Mouse (Mus musculus): Measurements from ENCODE around the gene Fcrl5.

Gene Fcrl5

DNA sequence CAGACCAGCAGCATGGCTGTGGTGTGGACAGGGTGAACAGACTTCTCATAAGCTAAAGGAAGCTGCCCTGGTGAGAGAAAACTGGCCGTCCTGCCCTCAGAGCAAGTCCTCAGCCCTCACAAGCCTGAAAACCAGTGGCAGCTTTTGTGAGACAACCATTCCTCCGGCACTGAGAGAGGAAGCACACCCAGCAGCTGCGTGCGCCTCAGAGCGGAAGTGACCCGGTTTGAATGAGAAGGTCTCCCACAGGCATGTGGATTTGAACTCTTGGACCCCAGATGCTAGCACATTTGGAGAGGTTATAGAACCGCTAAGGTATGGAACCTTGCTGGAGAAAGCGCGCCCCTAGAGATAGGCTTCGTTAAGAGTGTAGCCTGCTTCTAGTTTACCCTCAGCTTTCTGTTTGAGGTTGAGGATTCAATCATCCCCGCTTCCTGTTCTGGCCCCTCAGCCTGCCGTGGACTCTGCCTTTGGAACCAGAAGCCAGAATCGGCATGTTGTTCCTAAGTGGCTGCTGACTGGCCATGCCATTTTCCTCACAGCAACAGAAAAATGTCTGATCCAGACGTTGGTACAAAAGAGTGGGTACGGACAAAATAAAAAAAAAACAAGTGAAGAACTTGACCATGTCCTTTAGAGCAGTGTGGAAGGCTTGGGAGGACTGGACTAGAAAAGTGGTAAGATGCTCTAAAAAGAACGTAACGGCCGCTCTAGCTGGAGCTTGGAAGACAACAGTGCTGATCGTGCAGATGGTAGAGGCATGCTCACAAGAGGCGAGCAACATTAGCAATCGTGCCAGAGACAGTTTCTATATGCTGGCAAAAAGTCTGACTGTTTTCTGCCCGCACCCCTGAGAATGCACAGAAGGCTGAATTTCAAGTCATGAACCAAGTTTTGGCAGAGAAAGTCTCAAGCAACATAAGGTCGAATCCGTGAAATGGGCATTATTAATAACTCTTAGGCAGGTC, 64.8 kb downstream of the Fcrl5 start:
- no peak for DNase-seq (ENCODE audit: low spot score)

DNA sequence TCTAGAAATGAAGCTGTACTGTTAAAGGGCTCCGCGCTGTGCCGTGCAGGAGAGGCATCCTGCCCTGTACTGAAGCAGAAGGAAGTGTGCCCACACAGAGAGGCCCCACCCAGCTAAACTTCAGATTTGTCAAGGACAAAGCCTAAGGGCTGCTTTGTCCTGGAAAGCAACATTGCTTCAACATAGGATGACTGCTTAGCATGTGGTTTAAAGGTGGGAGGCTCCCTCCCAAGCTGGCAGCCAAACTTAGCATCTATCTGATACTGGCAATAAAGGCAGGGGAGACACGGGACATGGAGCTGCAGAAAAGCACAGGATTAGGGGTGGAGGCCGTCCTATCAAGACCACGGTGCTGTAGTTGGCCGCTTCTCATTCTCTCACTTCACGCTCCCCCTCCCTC, 65.6 kb downstream of the Fcrl5 start:
- peak; percentile 50 for DNase-seq (ENCODE audit: low spot score)

DNA sequence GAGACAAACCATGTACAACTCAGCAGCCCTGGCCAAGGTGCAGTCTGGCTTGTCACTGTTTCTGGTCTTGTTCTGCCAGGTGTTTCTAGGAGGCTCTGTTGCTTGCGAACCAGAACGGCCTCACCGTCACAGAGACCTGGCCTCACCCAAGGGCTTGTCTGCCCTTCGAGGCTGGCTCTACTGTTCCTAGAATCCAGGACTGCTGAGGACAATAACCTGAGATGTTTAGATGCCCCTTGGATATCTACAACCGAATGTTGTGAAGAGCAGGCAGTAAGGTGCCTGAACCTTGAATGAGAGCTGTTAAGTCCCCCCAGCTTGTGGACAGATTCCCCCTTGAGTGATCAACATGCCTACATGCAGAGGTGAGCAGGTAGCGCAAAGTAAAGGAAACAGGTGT, 67.2 kb downstream of the Fcrl5 start:
- no peak for DNase-seq (ENCODE audit: low spot score)

GRCm38 (mm10) chr3:87504330-87504729, 68.8 kb downstream of the Fcrl5 start:
- no peak for DNase-seq (ENCODE audit: low spot score)

DNA sequence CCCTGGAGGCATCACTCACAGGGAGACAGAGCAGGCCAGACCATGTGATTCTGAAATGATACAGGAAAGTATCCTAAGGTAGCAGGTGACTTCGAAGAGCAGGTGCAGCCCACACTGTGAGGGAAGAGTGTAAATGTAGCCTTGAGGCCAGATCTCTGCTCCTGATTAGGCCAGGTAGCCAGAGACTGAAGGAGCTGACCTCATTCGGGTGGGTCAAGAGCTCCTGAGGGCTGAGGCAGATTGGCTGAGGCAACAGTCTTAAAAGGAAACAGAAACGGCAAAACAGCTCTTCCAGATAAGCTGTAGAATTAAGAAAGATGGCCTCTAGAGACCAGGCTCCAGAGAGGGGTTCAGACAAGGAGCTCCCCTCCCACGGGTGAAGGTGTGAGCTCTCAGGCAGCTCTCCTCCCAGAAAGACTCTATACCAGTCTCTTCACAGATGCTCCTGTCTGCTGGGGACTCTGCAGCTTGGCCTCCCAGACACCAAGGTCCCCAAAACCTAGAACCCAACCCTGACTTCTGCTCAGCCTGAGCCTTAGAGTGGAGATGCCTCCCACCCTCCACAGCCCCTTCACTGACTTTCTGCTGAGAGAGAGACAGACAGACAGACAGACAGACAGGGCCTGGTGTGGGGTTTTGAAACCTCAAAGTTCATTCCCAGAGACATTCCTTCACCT, 69.3 kb downstream of the Fcrl5 start:
- no peak for DNase-seq (ENCODE audit: low spot score)

- DNase-seq (ENCODE audit: low spot score), result no peak
Observed at GRCm38 (mm10) chr3:87506456-87507416, 71.2 kb downstream of the Fcrl5 start.

DNA sequence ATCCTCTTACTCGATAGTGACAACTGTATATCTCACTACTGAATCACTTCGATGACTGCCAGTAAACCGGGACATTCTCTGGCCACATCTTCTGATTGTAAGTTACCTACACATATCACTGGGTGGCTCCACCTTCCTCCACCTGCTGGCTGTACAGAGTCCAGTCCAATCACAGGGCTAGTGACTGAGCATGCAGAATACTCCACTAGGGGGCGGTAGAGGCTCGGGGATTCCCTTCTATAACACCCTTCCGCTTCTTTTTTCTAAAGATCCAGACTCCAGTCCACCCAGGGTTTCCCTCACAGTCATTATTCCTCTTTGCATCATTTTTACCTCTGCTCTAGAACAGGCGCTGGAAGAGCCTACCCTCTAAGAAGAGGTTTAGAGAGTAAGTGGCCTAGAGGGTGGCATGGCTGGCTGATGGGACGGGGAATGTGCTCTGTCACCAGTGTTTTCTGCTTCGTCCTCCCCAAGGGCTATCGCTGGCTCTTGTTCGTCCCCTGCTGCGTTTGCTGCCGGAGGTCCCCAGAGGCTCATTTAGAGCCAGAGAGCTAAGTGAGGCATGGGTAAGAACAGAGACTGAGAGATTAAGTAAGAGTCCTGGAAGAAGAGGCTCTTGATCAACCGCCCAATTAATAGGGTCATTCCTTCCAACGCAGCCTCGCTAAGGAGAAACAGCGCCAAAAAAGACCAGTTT, 72.8 kb downstream of the Fcrl5 start:
- DNase-seq (ENCODE audit: low spot score), result peak; percentile 77

DNA sequence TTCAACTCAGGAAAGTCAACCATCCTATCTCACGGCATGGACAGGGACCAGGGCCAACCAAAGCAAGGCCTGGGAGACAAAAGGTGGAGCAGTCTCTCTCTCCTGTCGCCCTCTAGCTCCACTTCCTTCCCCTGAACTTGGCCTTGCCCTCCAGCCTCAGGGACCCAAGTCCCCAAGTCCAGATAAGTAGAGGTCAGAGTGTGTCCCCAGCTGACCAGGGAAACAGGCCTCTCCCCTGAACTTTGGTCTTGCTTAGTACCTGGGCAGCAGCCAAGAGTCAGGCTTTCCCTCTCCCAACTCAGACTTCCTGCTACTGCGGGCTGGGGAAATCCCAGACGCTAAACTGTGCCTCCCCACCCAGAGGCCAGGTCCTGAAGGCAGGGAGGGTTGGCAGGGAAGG, 73.5 kb downstream of the Fcrl5 start:
- DNase-seq (ENCODE audit: low spot score), result no peak

DNA sequence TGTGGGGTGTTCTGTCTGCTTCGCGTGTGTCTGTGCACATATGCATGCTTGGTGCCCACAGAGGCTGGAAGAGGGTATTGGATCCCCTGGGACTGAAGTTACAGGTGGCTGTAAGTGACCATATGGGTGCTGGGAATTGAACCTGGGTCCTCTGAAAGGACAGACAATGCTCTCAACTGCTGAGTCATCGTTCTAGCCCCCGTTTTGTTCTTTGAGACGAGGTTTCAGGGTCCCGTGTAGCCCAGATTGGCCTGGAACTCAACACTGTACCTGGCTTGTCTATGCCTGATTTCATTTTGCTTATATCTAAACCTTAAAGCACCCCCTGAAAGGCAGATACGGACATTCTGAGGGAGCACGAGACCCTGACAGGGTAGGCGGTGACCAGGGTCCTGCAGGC, 75.3 kb downstream of the Fcrl5 start:
- DNase-seq (ENCODE audit: low spot score), result no peak

GRCm38 (mm10) chr3:87511971-87512765, 76.6 kb downstream of the Fcrl5 start:
- DNase-seq (ENCODE audit: low spot score), result no peak

- no peak for DNase-seq (ENCODE audit: low spot score)
Observed at GRCm38 (mm10) chr3:87515567-87516081, 80.1 kb downstream of the Fcrl5 start.

DNA sequence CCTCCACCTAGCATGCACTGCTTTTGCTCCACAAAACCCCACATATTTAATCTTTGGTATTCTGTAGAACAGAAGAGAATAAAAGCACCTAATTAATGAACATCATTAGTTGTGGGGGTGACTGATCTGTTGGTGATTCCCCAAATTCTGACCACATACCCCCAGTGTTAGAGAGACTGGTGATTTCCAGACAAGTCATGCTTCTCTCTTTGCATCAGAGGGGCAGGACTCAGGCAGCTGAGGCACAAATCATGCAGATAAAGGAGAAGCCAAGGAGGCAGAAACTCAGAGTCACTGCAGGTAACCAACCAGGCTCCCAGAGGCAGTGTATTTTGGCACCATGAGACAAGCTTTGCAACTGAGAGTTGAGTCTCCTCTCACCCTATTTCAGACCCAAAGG, 82.9 kb downstream of the Fcrl5 start:
- DNase-seq (ENCODE audit: low spot score), result no peak

DNA sequence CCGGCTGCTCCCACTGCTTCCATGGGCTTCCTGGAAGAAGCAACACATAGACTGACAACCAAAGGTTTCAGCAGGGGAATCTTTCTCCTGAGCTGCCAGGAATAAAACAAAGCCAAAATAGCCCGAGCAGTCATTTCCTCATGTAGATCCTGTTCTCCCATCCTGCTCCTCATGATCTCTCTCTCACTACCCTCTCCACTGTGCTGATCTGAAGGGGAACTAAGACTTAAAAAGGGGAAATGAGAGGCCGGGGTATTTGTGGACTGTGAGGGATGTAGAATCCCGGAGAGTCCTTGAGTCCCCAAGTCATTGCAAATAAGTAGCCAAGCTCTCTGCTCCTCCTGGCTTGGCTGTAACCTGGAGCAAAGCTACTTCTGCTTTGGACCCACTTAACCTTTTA, 85.6 kb downstream of the Fcrl5 start:
- DNase-seq (ENCODE audit: low spot score), result no peak

DNA sequence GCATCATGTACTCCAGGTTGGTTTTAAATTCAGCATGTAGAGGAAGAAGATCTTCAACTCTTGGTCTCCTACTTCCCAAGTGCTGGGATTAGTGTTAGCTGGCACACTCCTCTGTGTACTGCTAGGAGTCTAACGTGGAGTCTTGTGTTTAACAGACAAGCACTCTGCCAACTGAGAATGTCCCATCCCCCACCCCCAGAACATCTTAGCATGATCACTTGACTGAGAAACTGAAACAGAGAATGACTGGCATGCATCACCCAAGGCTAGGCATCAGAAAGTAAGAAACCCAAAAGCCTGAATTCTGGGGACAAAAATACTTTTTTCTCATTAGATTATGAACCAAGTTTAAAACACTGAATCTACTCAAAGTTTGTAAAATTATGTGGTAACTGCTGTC, 86.3 kb downstream of the Fcrl5 start:
- DNase-seq (ENCODE audit: low spot score), result no peak

- DNase-seq (ENCODE audit: low spot score), result no peak
Observed at GRCm38 (mm10) chr3:87523701-87524100, 88.1 kb downstream of the Fcrl5 start.

DNA sequence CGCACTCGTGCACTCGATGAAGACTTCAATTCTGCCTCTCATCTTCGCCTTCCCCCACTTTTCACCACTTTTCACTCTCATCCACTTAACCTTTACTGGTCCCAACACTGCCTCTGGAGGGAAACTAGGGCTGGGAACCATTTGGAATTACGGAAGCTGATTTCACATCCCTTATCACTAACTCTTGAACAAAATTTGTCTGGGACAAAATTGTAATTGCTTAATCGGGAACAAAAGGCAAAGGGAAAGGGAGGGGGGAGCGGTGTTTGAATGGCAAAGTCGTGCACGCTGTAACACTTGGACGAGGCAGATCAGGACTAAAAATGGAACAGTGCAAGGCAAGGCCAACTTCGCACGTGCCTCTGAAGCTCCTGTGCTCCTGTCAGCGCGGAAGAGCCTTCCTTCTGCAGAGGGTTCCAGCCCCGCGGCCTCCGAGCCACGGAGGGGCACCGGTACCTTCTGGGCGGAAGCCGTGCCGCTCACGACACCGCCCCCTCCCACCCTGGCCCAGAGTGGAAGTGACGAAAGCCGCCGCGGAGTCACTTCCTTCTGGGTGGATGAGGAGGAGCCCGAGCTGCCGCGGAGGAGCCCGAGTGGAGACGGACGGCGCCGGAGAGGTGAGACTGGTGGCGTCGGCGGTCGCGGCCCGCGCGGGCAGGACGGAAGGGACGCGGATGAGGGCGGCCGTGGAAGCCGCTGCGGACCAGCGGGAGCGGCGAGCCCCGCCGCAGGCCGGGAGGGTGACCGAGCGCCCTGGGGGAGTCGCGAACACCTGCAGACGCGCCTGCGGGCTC, 89.7 kb downstream of the Fcrl5 start, which contains the start of gene Etv3:
Gene Etv3 (plus strand): TSS at position 365 of the 794 bp plus-strand sequence.
- DNase-seq (ENCODE audit: low spot score), result peak; percentile 87

DNA sequence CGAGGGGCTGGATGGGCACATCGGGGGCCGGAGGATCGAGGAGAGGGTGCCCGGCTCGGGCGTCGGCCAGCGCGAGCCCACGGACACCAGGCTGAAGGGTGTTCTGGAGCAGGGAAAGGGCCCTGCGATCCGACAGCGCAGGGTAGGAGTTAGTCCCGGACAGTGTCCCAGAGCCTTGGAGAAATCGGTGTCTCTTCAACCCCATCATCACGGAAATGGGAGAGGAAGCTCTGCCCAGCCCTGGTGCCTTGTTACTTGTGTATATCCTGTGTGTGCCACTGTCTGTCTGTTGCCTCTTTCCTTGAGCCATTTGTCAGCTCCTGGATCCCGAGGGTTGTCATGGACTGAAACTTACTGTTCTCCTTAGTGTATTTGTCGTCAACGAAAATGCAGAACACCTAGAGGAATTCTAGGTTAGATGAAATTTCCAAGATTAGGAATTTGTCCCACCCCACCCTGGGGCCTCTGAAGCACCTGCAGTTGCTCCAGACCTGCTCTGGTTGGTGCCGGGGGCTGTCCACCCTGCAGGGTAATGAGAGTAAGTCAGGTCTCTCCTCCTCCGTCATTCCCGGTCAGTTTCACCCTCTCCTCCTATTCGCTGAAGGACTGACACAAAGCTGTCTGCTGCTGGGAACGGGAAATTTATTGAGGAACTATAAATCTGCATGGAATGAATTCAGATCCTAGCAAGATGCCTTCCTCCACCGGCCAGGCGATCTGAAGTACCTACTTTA, 90.4 kb downstream of the Fcrl5 start:
- no peak for DNase-seq (ENCODE audit: low spot score)

DNA sequence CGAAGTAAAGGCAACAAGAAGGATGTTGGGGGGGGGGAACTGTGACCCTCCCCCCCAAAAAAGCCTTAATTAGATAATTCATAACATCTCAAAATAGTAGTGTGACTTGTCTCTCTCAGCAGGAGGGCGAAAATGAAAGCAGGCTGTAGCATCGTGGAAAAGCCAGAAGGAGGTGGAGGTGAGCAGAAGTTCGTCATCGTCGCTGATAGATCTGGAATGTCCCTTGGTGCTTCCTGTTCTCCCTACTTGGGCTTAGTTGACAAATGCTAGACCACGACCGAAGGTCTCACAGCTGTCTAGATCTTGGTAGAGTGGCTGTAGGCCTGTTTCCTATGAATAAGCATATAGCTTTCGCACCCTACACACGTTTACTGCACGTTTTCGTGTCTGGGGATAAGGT, 91.6 kb downstream of the Fcrl5 start:
- no peak for DNase-seq (ENCODE audit: low spot score)

- DNase-seq (ENCODE audit: low spot score), result no peak
Observed at GRCm38 (mm10) chr3:87528021-87528420, 92.4 kb downstream of the Fcrl5 start.
